ENCODE assay signal across 10 mouse cellular contexts in genomic region chr5:72710572-72711278, GRCm38 (mm10). TPM values are rescaled to one million over a fixed set of nuclear protein-coding genes. Genes with fewer than 3 reads are reported as not detected.
DNase-seq lines count a peak whose midpoint lies in the region; ATAC-seq and TF ChIP-seq lines count a peak whose summit lies in the region.
"Had no signal": no experiment of that assay in that cellular context is flagged by ENCODE, and none has a peak within 500 bp of the region (broad histone marks: within the 10 kb centered on the region; RNA-seq: fewer than 3 reads in every experiment).

No protein-coding gene starts in this region.

- peaks cover 3% of the 10 kb centered on the region; the same call in 1 of the 2 replicates for H3K4me1 ChIP-seq in kidney, adult 2 months (ENCODE audit: control insufficient read depth, insufficient read depth, low read length)

- 24% methylated on average over 4 of the region's 4 CpGs for WGBS in kidney, adult 2 months

- no peak overlapping the region for H3K27ac ChIP-seq in kidney, adult 2 months (ENCODE audit: insufficient read depth, low read depth, low read length)

- H3K36me3 ChIP-seq in kidney, adult 2 months (ENCODE audit: control insufficient read depth, insufficient read depth, low read length) = no peaks in the 10 kb centered on the region

- TF ChIP-seq CTCF in kidney, adult 2 months (conservative IDR thresholded peaks at IDR 0.05; ENCODE audit: insufficient read depth, insufficient read length, low read depth, low read length) = peak; percentile 29

- no peak overlapping the region for H3K4me3 ChIP-seq in kidney, adult 2 months (ENCODE audit: insufficient read depth, low read depth, low read length)
- H3K4me3 ChIP-seq: erythroblast, embryonic 14.5 days; myocyte had no signal

- TF ChIP-seq POLR2A in kidney, adult 2 months (IDR thresholded peaks at IDR 0.05; ENCODE audit: low read depth, low read length) = no peak

- no peaks in the 10 kb centered on the region; the same call in 1 of the 2 replicates for H3K27me3 ChIP-seq in kidney, adult 2 months (replicated peaks; ENCODE audit: control insufficient read depth, insufficient read depth, low read length)

- intact Hi-C loops in left cerebral cortex, postnatal 10 days (cut with DNase I) = loop anchor here (2.0 to 5.0 kb wide), 2 partner anchors 47 to 360 kb away; no protein-coding TSS in a partner anchor

- peak; percentile 58 for DNase-seq in kidney, adult 2 months
- no peak for DNase-seq in kidney, adult 11 months
- peak; percentile 88 for DNase-seq in embryo, embryonic 10.5 days (ENCODE audit: low spot score)
- DNase-seq in left cerebral cortex, postnatal 10 days (ENCODE audit: extremely low spot score in 1 of 2, low spot score in 2 of 2) = peak; percentile 61 to 68
- peak; percentile 84 for DNase-seq in naive thymus-derived CD4-positive, alpha-beta T cell, adult 2 months (ENCODE audit: low read depth)
- DNase-seq in thymus, postnatal 0 days (ENCODE audit: low spot score) = peak; percentile 74

- peak; percentile 61 for ATAC-seq in activated CD4-positive, CD25-positive, alpha-beta regulatory T cell, adult 4 months
- ATAC-seq in inflammation-experienced regulatory T-cells, adult 6 months = peak; percentile 89

RNA-seq across cellular contexts. Expression of gene Txk, which starts 41.9 kb away (rescaled TPM):
- polyA plus RNA-seq in kidney, adult 2 months (2012; rRNA removed) = 0.29 and 0.88 TPM in 2 replicates
- polyA plus RNA-seq in activated CD4-positive, CD25-positive, alpha-beta regulatory T cell, adult 4 months (2017; shearing (Covaris generic)) = 10 to 100 TPM; 59.1 to 67.0 TPM
- polyA plus RNA-seq in inflammation-experienced regulatory T-cells, adult 6 months (2017; shearing (Covaris generic)) = 10 to 100 TPM; 46.0 to 52.1 (median 51.6) TPM
- total RNA-seq in left cerebral cortex, postnatal 10 days (2021) = under 1 TPM; 0.49 to 0.56 TPM
- 57.9 and 64.1 TPM in 2 replicates for polyA plus RNA-seq in thymus, postnatal 0 days (2015; fragmentation: Nextera tagmentation; extraction: Ambion mirVana)
- polyA plus RNA-seq: erythroblast, embryonic 14.5 days had no signal

Comparison
In these comparisons a context has a peak if more than half of its experiments do, and no peak if none do; other contexts are left out.
1. RNA of gene Txk, which starts 41.9 kb away (polyA plus RNA-seq): 59.1 to 67.0 TPM in activated CD4-positive, CD25-positive, alpha-beta regulatory T cell, adult 4 months, 57.9 to 64.1 TPM in thymus, postnatal 0 days and 46.0 to 52.1 TPM in inflammation-experienced regulatory T-cells, adult 6 months; 0.29 to 0.88 TPM in kidney, adult 2 months; every median in the first group is over 10 times any median in the second.